ENCODE assay signal across 17 mouse cellular contexts in the genomic region with DNA sequence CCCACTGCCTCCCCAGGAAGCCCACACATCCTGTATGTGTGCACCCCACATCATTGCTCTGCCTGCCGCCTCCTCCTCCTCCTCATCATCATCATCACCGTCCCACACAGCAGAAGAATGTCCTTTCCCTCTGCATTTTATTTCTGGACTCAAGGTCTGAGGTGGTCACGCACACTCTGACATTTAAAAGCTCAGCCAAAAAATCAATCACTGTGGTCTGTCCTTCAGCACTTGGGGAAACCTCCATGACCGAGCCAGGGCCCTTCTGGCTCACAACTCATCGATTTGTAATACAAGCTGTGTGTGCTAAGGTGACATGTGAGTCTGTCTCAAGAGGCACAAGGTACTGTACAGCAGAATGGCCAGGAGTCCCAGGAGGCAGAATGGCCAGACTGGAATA. TPM values are rescaled to one million over a fixed set of nuclear protein-coding genes. Genes with fewer than 3 reads are reported as not detected.
DNase-seq lines count a peak whose midpoint lies in the region; ATAC-seq and TF ChIP-seq lines count a peak whose summit lies in the region.
"Had no signal": no experiment of that assay in that cellular context is flagged by ENCODE, and none has a peak within 500 bp of the region (broad histone marks: within the 10 kb centered on the region; RNA-seq: fewer than 3 reads in every experiment).

No protein-coding gene starts in this region.

- no peaks in the 10 kb centered on the region for H3K9me3 ChIP-seq in midbrain, embryonic 14.5 days (ENCODE audit: control insufficient read depth, low read length)
- H3K9me3 ChIP-seq in midbrain, embryonic 15.5 days: no peaks in the 10 kb centered on the region
- H3K9me3 ChIP-seq: embryonic facial prominence, embryonic 13.5 days; forebrain, embryonic 12.5 days; heart, embryonic 12.5 days had no signal

- no peak overlapping the region for H3K4me2 ChIP-seq in midbrain, embryonic 14.5 days (ENCODE audit: low read length)
- H3K4me2 ChIP-seq in midbrain, embryonic 15.5 days: no peak overlapping the region
- H3K4me2 ChIP-seq: embryonic facial prominence, embryonic 13.5 days; forebrain, embryonic 12.5 days; heart, embryonic 12.5 days had no signal

- H3K36me3 ChIP-seq in midbrain, embryonic 14.5 days (ENCODE audit: control insufficient read depth, insufficient read depth, low read length): no peaks in the 10 kb centered on the region
- no peaks in the 10 kb centered on the region for H3K36me3 ChIP-seq in midbrain, embryonic 15.5 days (replicated peaks)
- H3K36me3 ChIP-seq: embryonic facial prominence, embryonic 13.5 days; forebrain, embryonic 12.5 days; heart, embryonic 12.5 days had no signal

- no peak for TF ChIP-seq CTCF in layer of hippocampus, adult 2 months (conservative IDR thresholded peaks at IDR 0.05)
- no peak for TF ChIP-seq CTCF in gastrocnemius, adult 2 months (IDR thresholded peaks at IDR 0.05)

- ATAC-seq in midbrain, embryonic 14.5 days (ENCODE audit: low FRiP score, low TSS enrichment): no peak
- no peak for ATAC-seq in midbrain, embryonic 15.5 days (replicated peaks)
- ATAC-seq: forebrain, embryonic 16.5 days; hindbrain, embryonic 16.5 days; inflammation-experienced regulatory T-cells, adult 6 months had no signal

- H3K27me3 ChIP-seq in midbrain, embryonic 14.5 days (ENCODE audit: control insufficient read depth, insufficient read depth, low read length): no peaks in the 10 kb centered on the region
- no peaks in the 10 kb centered on the region for H3K27me3 ChIP-seq in midbrain, embryonic 15.5 days (replicated peaks)
- H3K27me3 ChIP-seq: embryonic facial prominence, embryonic 13.5 days; heart, embryonic 12.5 days had no signal

- no peak overlapping the region for H3K4me3 ChIP-seq in midbrain, embryonic 14.5 days (replicated peaks; ENCODE audit: low read depth, low read length)
- no peak overlapping the region for H3K4me3 ChIP-seq in midbrain, embryonic 15.5 days
- no peak overlapping the region for H3K4me3 ChIP-seq in layer of hippocampus, adult 2 months
- no peak overlapping the region for H3K4me3 ChIP-seq in gastrocnemius, adult 2 months
- H3K4me3 ChIP-seq: embryonic facial prominence, embryonic 13.5 days; forebrain, embryonic 12.5 days; heart, embryonic 12.5 days had no signal

- H3K27ac ChIP-seq in midbrain, embryonic 14.5 days (replicated peaks; ENCODE audit: low read depth, low read length): 0 out of 2 replicates have a peak overlapping the region, but pooled peaks have one; percentile 2
- no peak overlapping the region for H3K27ac ChIP-seq in midbrain, embryonic 15.5 days
- H3K27ac ChIP-seq in layer of hippocampus, adult 2 months: no peak overlapping the region
- no peak overlapping the region for H3K27ac ChIP-seq in gastrocnemius, adult 2 months
- H3K27ac ChIP-seq: embryonic facial prominence, embryonic 13.5 days; forebrain, embryonic 12.5 days had no signal

- intact Hi-C loops in gastrocnemius, adult 2 months (cut with DNase I): no loop called here

- 89% methylated on average over 5 of the region's 5 CpGs for WGBS in midbrain, embryonic 14.5 days
- 89% methylated on average over 5 of the region's 5 CpGs for WGBS in midbrain, embryonic 15.5 days

- no peak for DNase-seq in midbrain, embryonic 14.5 days
- peak; percentile 86 to 93 for DNase-seq in adrenal gland, adult (ENCODE audit: inconsistent age in 2 of 2, low spot score in 1 of 2)
- peak; percentile 87 for DNase-seq in adrenal gland, adult 2 months
- peak; percentile 42 for DNase-seq in adrenal gland, postnatal 25 days
- no peak for DNase-seq in layer of hippocampus, adult 2 months (ENCODE audit: low spot score in 2 of 2)
- no peak for DNase-seq in gastrocnemius, adult 2 months
- DNase-seq: cerebellum, adult 18-20 months; cerebellum, adult 9-11 months; cerebellum, postnatal 36 days; gastrocnemius, postnatal 25 days had no signal

- H3K4me1 ChIP-seq in midbrain, embryonic 14.5 days (ENCODE audit: control insufficient read depth, insufficient read depth, low read length): peaks cover 23% of the 10 kb centered on the region
- H3K4me1 ChIP-seq in midbrain, embryonic 15.5 days: peaks cover 28% of the 10 kb centered on the region; the same call in 1 of the 2 replicates

- no peak overlapping the region for H3K9ac ChIP-seq in midbrain, embryonic 14.5 days (replicated peaks; ENCODE audit: low read length)
- H3K9ac ChIP-seq in midbrain, embryonic 15.5 days: no peak overlapping the region
- H3K9ac ChIP-seq: embryonic facial prominence, embryonic 13.5 days; forebrain, embryonic 12.5 days; heart, embryonic 12.5 days had no signal

RNA-seq across cellular contexts. Expression of gene Ccnq, which starts 30.8 kb away (rescaled TPM):
- 34.9 and 35.2 TPM in 2 replicates for polyA plus RNA-seq in midbrain, embryonic 14.5 days (2014; fragmentation: Nextera tagmentation; extraction: Ambion mirVana)
- 27.7 and 29.9 TPM in 2 replicates for polyA plus RNA-seq in midbrain, embryonic 15.5 days (2015; fragmentation: Nextera tagmentation; extraction: Ambion mirVana)
- total RNA-seq in adrenal gland, adult 2 months (2021): 10 to 100 TPM; 52.0 to 68.9 TPM
- 117 and 120 TPM in 2 replicates for polyA plus RNA-seq in adrenal gland, adult 2 months (2012; rRNA removed)
- 66.6 and 73.8 TPM in 2 replicates for total RNA-seq in adrenal gland, postnatal 25 days (2021)
- 10 to 100 TPM; 20.0 to 20.7 TPM for total RNA-seq in layer of hippocampus, adult 2 months (2021)
- 10 to 100 TPM in 1 of 2 experiments, 1 to 10 TPM in 1; 9.8 to 13.0 TPM for total RNA-seq in gastrocnemius, adult 2 months (2021)

RNA-seq across cellular contexts. Expression of gene Lyrm9, which starts 44.1 kb away (rescaled TPM):
- polyA plus RNA-seq in midbrain, embryonic 14.5 days (2014; fragmentation: Nextera tagmentation; extraction: Ambion mirVana): 26.1 and 30.9 TPM in 2 replicates
- polyA plus RNA-seq in midbrain, embryonic 15.5 days (2015; fragmentation: Nextera tagmentation; extraction: Ambion mirVana): 31.9 and 35.8 TPM in 2 replicates
- 10 to 100 TPM; 47.7 to 51.1 TPM for total RNA-seq in adrenal gland, adult 2 months (2021)
- polyA plus RNA-seq in adrenal gland, adult 2 months (2012; rRNA removed): 40.0 and 49.3 TPM in 2 replicates
- 42.8 and 59.0 TPM in 2 replicates for total RNA-seq in adrenal gland, postnatal 25 days (2021)
- total RNA-seq in layer of hippocampus, adult 2 months (2021): 10 to 100 TPM; 20.6 to 22.0 TPM
- total RNA-seq in gastrocnemius, adult 2 months (2021): 10 to 100 TPM; 15.0 to 15.3 TPM

Comparison
In these comparisons a context has a peak if more than half of its experiments do, and no peak if none do; other contexts are left out.
1. DNase-seq: peak in adrenal gland, adult (2 of 2), adrenal gland, adult 2 months (single experiment) and adrenal gland, postnatal 25 days (single experiment); none in midbrain, embryonic 14.5 days (single experiment), layer of hippocampus, adult 2 months (0 of 2) and gastrocnemius, adult 2 months (single experiment).